ENCODE assay signal across 31 mouse cellular contexts in the genomic region with DNA sequence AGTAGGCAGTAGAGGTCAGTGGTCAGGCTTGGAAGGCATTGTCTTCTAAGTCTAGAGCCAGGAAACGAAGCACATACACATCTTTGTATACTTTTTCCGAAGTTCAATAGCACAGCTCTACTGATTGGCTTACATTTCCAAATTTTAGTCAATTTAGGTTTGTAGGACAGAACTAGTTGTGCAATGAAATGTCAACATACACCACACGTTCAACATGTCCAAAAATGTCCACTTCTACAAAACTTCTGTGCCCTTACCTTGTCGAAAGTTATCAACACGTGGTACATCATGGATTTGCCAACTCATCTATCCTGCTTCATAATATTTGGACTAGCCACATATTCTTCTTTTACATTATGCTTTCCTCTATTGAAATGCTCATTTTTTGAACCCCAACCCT. TPM values are rescaled to one million over a fixed set of nuclear protein-coding genes. Genes with fewer than 3 reads are reported as not detected.
"Had no signal": no experiment of that assay in that cellular context is flagged by ENCODE, and none has a peak within 500 bp of the region (broad histone marks: within the 10 kb centered on the region; RNA-seq: fewer than 3 reads in every experiment).

No protein-coding gene starts in this region.

- H3K9ac ChIP-seq: embryonic facial prominence, embryonic 12.5 days; embryonic facial prominence, embryonic 13.5 days; embryonic facial prominence, embryonic 15.5 days; forebrain, embryonic 12.5 days; forebrain, embryonic 13.5 days; forebrain, embryonic 15.5 days; forebrain, postnatal 0 days had no signal

- H3K9me3 ChIP-seq: embryonic facial prominence, embryonic 10.5 days; embryonic facial prominence, embryonic 12.5 days; embryonic facial prominence, embryonic 13.5 days; embryonic facial prominence, embryonic 15.5 days; forebrain, embryonic 10.5 days; forebrain, embryonic 12.5 days; forebrain, embryonic 13.5 days; forebrain, embryonic 15.5 days had no signal

- ATAC-seq: forebrain, embryonic 13.5 days; forebrain, embryonic 14.5 days; forebrain, embryonic 15.5 days; forebrain, embryonic 16.5 days; forebrain, postnatal 0 days had no signal

- H3K4me3 ChIP-seq: embryonic facial prominence, embryonic 10.5 days; embryonic facial prominence, embryonic 12.5 days; embryonic facial prominence, embryonic 13.5 days; embryonic facial prominence, embryonic 15.5 days; erythroblast, embryonic 14.5 days; forebrain, embryonic 10.5 days; forebrain, embryonic 12.5 days; forebrain, embryonic 13.5 days; forebrain, embryonic 15.5 days; gastrocnemius, adult 2 months; heart, adult 2 months had no signal

- H3K36me3 ChIP-seq: embryonic facial prominence, embryonic 10.5 days; embryonic facial prominence, embryonic 12.5 days; embryonic facial prominence, embryonic 13.5 days; embryonic facial prominence, embryonic 15.5 days; forebrain, embryonic 10.5 days; forebrain, embryonic 12.5 days; forebrain, embryonic 15.5 days had no signal

- H3K27ac ChIP-seq: embryonic facial prominence, embryonic 10.5 days; embryonic facial prominence, embryonic 12.5 days; embryonic facial prominence, embryonic 13.5 days; embryonic facial prominence, embryonic 15.5 days; forebrain, embryonic 10.5 days; forebrain, embryonic 12.5 days; forebrain, embryonic 13.5 days; forebrain, embryonic 15.5 days; gastrocnemius, adult 2 months; heart, adult 2 months had no signal

- H3K27me3 ChIP-seq: embryonic facial prominence, embryonic 12.5 days; embryonic facial prominence, embryonic 15.5 days; forebrain, embryonic 15.5 days had no signal

- DNase-seq: cerebellum, adult 2 months; cerebellum, adult 8-10 months; cerebellum, adult 9-10 months; cerebellum, adult 9-11 months; cerebellum, postnatal 10 days; cerebellum, postnatal 14 days; cerebellum, postnatal 25 days; cerebellum, postnatal 36 days; embryo, embryonic 11 days; forebrain, postnatal 0 days; gastrocnemius, adult 2 months; gastrocnemius, postnatal 10 days; gastrocnemius, postnatal 14 days; gastrocnemius, postnatal 25 days; gastrocnemius, postnatal 36 days; heart, adult 11 months; heart, adult 18-20 months; heart, adult 2 months had no signal

- H3K4me2 ChIP-seq: embryonic facial prominence, embryonic 12.5 days; embryonic facial prominence, embryonic 13.5 days; embryonic facial prominence, embryonic 15.5 days; forebrain, embryonic 12.5 days; forebrain, embryonic 13.5 days; forebrain, embryonic 15.5 days had no signal

- H3K4me1 ChIP-seq: embryonic facial prominence, embryonic 10.5 days; embryonic facial prominence, embryonic 12.5 days; embryonic facial prominence, embryonic 13.5 days; embryonic facial prominence, embryonic 15.5 days; forebrain, embryonic 10.5 days; forebrain, embryonic 12.5 days; forebrain, embryonic 15.5 days had no signal

RNA-seq across cellular contexts. Expression of gene Pappa, which starts 10.4 kb away (rescaled TPM):
- total RNA-seq: common myeloid progenitor, adult 5-6 weeks; granulocyte monocyte progenitor cell, adult 5-6 weeks had no signal
- polyA plus RNA-seq: erythroblast, embryonic 14.5 days had no signal
